Mouse (Mus musculus): ENCODE measurements around the gene Olfr889. TPM values are rescaled to one million over a fixed set of nuclear protein-coding genes. Genes with fewer than 3 reads are reported as not detected.

Gene Olfr889
- not detected for polyA plus RNA-seq (2017; shearing (Covaris generic))

DNA sequence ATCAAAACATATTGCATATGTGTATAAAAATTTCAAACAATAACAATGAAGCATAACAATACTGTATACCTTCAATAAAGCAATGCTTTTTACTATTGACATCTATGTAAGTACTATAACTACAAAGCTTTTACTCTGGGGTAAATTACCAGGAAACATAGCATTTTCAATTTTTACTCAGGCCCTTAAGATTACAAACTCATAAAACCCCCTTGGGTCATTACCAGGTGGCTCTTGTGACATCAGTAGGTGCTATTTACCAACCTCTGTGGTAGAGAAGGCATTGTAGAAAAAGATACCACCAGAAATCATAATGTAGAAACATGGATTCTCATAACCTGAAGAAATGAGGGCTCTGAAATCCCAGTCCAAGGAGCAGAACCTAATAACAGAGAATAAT, at the start of gene Olfr889:
TSS of gene Olfr889 (plus strand) at position 301 of the 400 bp plus-strand sequence.

DNA sequence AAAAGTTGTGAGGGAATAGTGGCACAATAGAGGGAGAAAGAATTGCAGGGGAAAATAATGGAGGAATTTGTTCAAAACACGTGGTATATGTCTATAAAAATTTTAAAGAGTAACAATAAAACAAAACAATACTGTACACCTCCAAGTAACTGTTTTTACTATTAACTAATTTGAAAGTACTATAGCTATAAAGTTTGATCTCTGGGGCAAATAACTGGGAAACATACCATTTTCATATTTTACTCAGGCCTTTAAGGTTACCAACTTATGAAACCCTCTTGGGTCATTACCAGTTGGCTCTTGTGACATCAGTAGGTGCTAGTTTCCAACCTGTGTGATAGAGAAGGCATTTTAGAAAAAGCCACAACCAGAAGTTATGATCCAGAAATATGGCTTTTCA, 31.2 kb upstream of the Olfr889 start, which contains the start of gene Olfr887:
TSS of gene Olfr887 (plus strand) at position 301 of the 400 bp plus-strand sequence.

GRCm38 (mm10) chr9:38107828-38108227, 7.2 kb upstream of the Olfr889 start, which contains the start of gene Olfr888:
Gene Olfr888 (plus strand): TSS chr9:38108128.

DNA sequence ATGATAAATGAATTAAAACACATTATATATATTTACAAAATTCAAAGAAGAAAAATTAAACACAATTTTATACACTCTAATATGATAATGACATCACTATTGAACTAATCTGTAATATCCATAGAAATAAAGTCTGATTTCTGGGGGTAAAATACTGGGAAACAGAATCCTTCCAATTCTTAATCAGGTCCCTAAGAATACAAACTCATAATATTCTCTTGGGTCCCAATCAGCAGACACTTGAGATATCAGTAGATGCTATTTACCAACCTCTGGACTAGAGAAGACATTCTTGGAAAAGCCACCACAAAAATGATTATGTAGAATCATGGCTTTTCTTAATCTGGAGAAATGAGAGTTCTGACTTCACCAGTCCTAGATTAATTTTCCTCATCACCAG, 27.2 kb downstream of the Olfr889 start, which contains the start of gene Olfr890:
TSS of gene Olfr890 (plus strand) at position 301 of the 400 bp plus-strand sequence.

Other genes with a start within 250 kb of the Olfr889 start
- gene Olfr145, start 218.5 kb upstream of the Olfr889 start, polyA plus RNA-seq (2017; shearing (Covaris generic)), result 0.15 TPM
- 0.26 TPM for gene Olfr878, start 197.4 kb upstream of the Olfr889 start, polyA plus RNA-seq (2017; shearing (Covaris generic))
- 0.29 TPM for gene Olfr881, start 123.4 kb upstream of the Olfr889 start, polyA plus RNA-seq (2017; shearing (Covaris generic))
- not detected for gene Olfr883, start 89.4 kb upstream of the Olfr889 start, polyA plus RNA-seq (2017; shearing (Covaris generic))
- not detected for gene Olfr884, start 68.6 kb upstream of the Olfr889 start, polyA plus RNA-seq (2017; shearing (Covaris generic))
- gene Olfr885, start 53.9 kb upstream of the Olfr889 start, polyA plus RNA-seq (2017; shearing (Covaris generic)), result not detected
- gene Olfr887, start 31.1 kb upstream of the Olfr889 start, polyA plus RNA-seq (2017; shearing (Covaris generic)), result 0.56 TPM
- gene Olfr888, start 7.1 kb upstream of the Olfr889 start, polyA plus RNA-seq (2017; shearing (Covaris generic)), result not detected
- 0.55 TPM for gene Olfr890, start 27.3 kb downstream of the Olfr889 start, polyA plus RNA-seq (2017; shearing (Covaris generic))
- not detected for gene Olfr891, start 65.6 kb downstream of the Olfr889 start, polyA plus RNA-seq (2017; shearing (Covaris generic))
- not detected for gene Olfr893, start 93.2 kb downstream of the Olfr889 start, polyA plus RNA-seq (2017; shearing (Covaris generic))
- gene Olfr894, start 102.9 kb downstream of the Olfr889 start, polyA plus RNA-seq (2017; shearing (Covaris generic)), result not detected
- gene Olfr143, start 137.6 kb downstream of the Olfr889 start, polyA plus RNA-seq (2017; shearing (Covaris generic)), result not detected
- gene Olfr895, start 152.7 kb downstream of the Olfr889 start, polyA plus RNA-seq (2017; shearing (Covaris generic)), result not detected
- gene Olfr896-ps1, start 175.9 kb downstream of the Olfr889 start, polyA plus RNA-seq (2017; shearing (Covaris generic)), result not detected
- gene Olfr25, start 213.9 kb downstream of the Olfr889 start, polyA plus RNA-seq (2017; shearing (Covaris generic)), result not detected
- 0.34 TPM for gene Olfr898, start 233.2 kb downstream of the Olfr889 start, polyA plus RNA-seq (2017; shearing (Covaris generic))